Mouse (Mus musculus) kidney, adult 2 months (tissue): Measurements from ENCODE around the gene 1110002E22Rik. TPM values are rescaled to one million over a fixed set of nuclear protein-coding genes. Genes with fewer than 3 reads are reported as not detected.
A peak's percentile ranks its signal among the peaks of the same experiment; 100 is the strongest.

Experiments
- DNase-seq: peaks from one replicate; pipeline ENCODE4 v3.0.0; 2021
- H3K27ac ChIP-seq: fragments of 200-500 bp; 2 replicates; pipeline ENCODE4 v1.5.1; 2012; ENCODE audit warnings: low read depth, low read length, control low read depth, inconsistent platforms; ENCODE audit not compliant: insufficient read depth
- H3K27me3 ChIP-seq: fragments of 200-500 bp; replicated peaks from 2 replicates; pipeline ENCODE4 v1.6.1; 2012; ENCODE audit warnings: mild to moderate bottlenecking, moderate library complexity, low read length, inconsistent platforms; ENCODE audit not compliant: control insufficient read depth, insufficient read depth
- H3K36me3 ChIP-seq: fragments of 200-500 bp; 2 replicates; pipeline ENCODE4 v1.6.1; 2012; ENCODE audit warnings: mild to moderate bottlenecking, moderate library complexity, low read length, inconsistent platforms; ENCODE audit not compliant: control insufficient read depth, insufficient read depth
- H3K4me1 ChIP-seq: fragments of 200-500 bp; 2 replicates; pipeline ENCODE4 v1.6.1; 2011; ENCODE audit warnings: low read length; ENCODE audit not compliant: control insufficient read depth, insufficient read depth
- H3K4me3 ChIP-seq: fragments of 200-500 bp; 2 replicates; pipeline ENCODE4 v1.5.1; 2011; ENCODE audit warnings: mild to moderate bottlenecking, low read depth, low read length, control low read depth; ENCODE audit not compliant: insufficient read depth
- CTCF ChIP-seq: fragments of 200-500 bp; conservative IDR thresholded peaks from 2 replicates; pipeline ENCODE4 v1.5.1; 2011; ENCODE audit warnings: low read depth, mild to moderate bottlenecking, control low read depth, low read length, moderate library complexity, mixed read lengths; ENCODE audit not compliant: insufficient read depth, insufficient read length
- POLR2A ChIP-seq: fragments of 200-500 bp; IDR thresholded peaks from one replicate; pipeline ENCODE4 v1.6.1; 2011; ENCODE audit warnings: low read depth, low read length, control low read depth
- WGBS: fragments of 180-500 bp; shearing (Covaris S2); methylation state at CpG from one replicate; pipeline ENCODE4 v1.1.7; 2018; 5-methylcytosine and 5-hydroxymethylcytosine counted together
- polyA plus RNA-seq: library from polyadenylated mRNA; depleted of rRNA; stranded (reverse); fragments of >200 nt; gene quantifications from 2 replicates; pipeline ENCODE4 v1.2.3, GENCODE M21; 2012

Gene 1110002E22Rik
- polyA plus RNA-seq, 1 experiment = 0.42 TPM

DNA sequence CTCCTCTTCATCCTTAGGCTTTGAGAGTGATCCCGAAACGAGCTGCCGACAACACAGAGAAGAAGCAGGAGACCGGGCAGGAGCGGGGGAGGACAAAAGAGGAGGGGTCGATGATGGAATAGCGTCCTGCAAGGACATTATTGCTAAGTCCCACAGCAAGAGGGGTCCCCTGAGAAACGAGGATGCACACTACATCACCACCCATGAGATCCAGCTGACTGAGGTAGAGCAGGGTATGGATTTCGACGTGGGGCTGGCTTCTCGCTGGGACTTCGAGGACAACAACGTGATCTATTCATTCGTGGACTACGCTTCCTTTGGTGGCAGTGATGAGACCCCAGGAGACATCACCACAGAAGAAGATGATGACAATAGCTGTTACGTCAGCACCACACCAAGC lies 1.1 kb downstream of the 1110002E22Rik start:
- H3K27me3 ChIP-seq = no peaks in the 10 kb centered on the region
- no peak overlapping the region for H3K27ac ChIP-seq
- no peaks in the 10 kb centered on the region for H3K4me1 ChIP-seq
- DNase-seq = no peak
- TF ChIP-seq POLR2A (no peak), CTCF (no peak)
- no peak overlapping the region for H3K4me3 ChIP-seq
- H3K36me3 ChIP-seq = no peaks in the 10 kb centered on the region
- WGBS = 53% methylated on average over 16 of the region's 16 CpGs

GRCm38 (mm10) chr3:138066348-138066856 lies 1.6 kb downstream of the 1110002E22Rik start:
- Histone ChIP-seq H3K4me1 (no peaks in the 10 kb centered on the region), H3K4me3 (no peak overlapping the region), H3K27ac (no peak overlapping the region), H3K27me3 (no peaks in the 10 kb centered on the region), H3K36me3 (no peaks in the 10 kb centered on the region)
- TF ChIP-seq POLR2A (no peak), CTCF (no peak)
- 27% methylated on average over 20 of the region's 20 CpGs for WGBS
- peak; percentile 3 for DNase-seq

GRCm38 (mm10) chr3:138067288-138067687 lies 2.4 kb downstream of the 1110002E22Rik start, which contains the start of gene Gm5105:
Gene Gm5105 (minus strand): TSS chr3:138067388.
- Histone ChIP-seq H3K27me3 (no peaks in the 10 kb centered on the region), H3K27ac (no peak within 1 kb of the TSS), H3K4me1 (no peaks in the 10 kb centered on the region), H3K4me3 (no peak within 1 kb of the TSS), H3K36me3 (no peaks in the 10 kb centered on the region)
- WGBS = 92% methylated on average over 12 of the region's 12 CpGs
- DNase-seq = no peak
- TF ChIP-seq CTCF (no peak), POLR2A (no peak)

GRCm38 (mm10) chr3:138068103-138068502 lies 3.3 kb downstream of the 1110002E22Rik start:
- Histone ChIP-seq H3K4me3 (no peak overlapping the region), H3K4me1 (no peaks in the 10 kb centered on the region), H3K27ac (no peak overlapping the region), H3K27me3 (no peaks in the 10 kb centered on the region), H3K36me3 (no peaks in the 10 kb centered on the region)
- no peak for TF ChIP-seq CTCF
- no peak for DNase-seq
- WGBS = 98% methylated on average over 12 of the region's 12 CpGs

DNA sequence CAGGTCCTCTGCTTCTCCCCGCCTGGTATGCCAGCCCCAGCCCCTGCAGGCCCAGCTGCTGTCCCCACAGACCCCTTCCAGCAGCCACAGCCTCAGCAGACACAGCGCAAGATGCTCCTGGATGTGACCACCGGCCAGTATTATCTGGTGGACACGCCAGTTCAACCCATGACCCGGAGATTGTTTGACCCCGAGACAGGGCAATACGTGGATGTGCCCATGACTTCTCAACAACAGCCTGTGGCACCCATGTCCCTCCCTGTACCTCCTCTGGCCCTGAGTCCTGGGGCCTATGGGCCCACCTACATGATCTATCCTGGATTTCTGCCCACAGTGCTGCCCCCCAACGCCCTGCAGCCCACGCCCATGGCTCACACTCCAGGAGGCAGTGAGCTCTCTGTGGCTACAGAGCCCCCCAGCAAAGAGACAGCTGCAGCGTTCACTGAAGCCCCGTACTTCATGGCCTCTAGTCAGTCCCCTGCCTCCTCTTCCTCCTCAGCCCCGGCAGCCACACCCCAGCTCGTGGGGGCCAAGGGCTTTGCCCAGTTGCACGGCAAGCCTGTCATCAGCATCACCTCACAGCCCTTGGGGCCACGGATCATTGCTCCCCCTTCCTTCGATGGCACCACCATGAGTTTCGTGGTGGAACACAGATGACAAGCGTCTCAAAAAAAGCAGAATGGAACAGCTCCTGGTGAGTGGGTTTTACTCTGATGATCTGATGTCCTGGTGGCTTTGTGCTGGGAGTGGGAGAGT lies 5.1 kb downstream of the 1110002E22Rik start:
- no peak for DNase-seq
- WGBS = 71% methylated on average over 18 of the region's 18 CpGs
- TF ChIP-seq CTCF (no peak), POLR2A (no peak)
- Histone ChIP-seq H3K27me3 (no peaks in the 10 kb centered on the region), H3K4me3 (no peak overlapping the region), H3K36me3 (no peaks in the 10 kb centered on the region), H3K27ac (no peak overlapping the region), H3K4me1 (no peaks in the 10 kb centered on the region)

DNA sequence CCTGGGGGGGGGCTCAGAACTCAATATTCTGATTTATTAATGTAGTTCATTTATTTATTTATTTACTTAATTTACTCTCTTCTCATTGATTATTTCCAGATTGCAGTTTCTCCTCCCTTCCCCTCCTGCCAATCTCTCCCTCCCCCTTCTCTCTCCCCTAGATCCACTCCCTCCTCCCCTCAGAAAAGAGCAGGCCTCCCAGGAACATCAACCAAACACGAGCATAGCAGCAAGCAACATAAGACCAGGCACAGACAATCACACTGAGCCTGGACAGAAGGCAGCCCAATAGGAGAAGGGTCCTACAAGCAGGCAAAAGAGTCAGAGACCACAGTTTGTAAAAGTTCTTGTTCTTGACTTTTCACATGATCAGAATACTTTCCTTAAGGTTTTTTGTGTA lies 6.2 kb downstream of the 1110002E22Rik start:
- no peak overlapping the region for H3K27ac ChIP-seq
- no peak for DNase-seq
- H3K4me3 ChIP-seq = no peak overlapping the region
- no peaks in the 10 kb centered on the region for H3K4me1 ChIP-seq
- WGBS = 55% methylated on average over 1 of the region's 1 CpGs
- H3K27me3 ChIP-seq = no peaks in the 10 kb centered on the region
- TF ChIP-seq POLR2A (no peak), CTCF (no peak)
- H3K36me3 ChIP-seq = no peaks in the 10 kb centered on the region

- DNase-seq = no peak
- Histone ChIP-seq H3K27ac (no peak overlapping the region), H3K27me3 (no peaks in the 10 kb centered on the region), H3K36me3 (no peaks in the 10 kb centered on the region), H3K4me3 (no peak overlapping the region), H3K4me1 (no peaks in the 10 kb centered on the region)
- WGBS = 81% methylated on average over 10 of the region's 10 CpGs
- TF ChIP-seq POLR2A = no peak
- no peak for TF ChIP-seq CTCF
Observed at GRCm38 (mm10) chr3:138071476-138072073, 6.7 kb downstream of the 1110002E22Rik start.
